18 mouse cellular contexts compared by ENCODE assay signal in genomic region chr1:38715621-38716020, GRCm38 (mm10). TPM values are rescaled to one million over a fixed set of nuclear protein-coding genes. Genes with fewer than 3 reads are reported as not detected.
A peak's percentile ranks its signal among the peaks of the same experiment; 100 is the strongest.
DNase-seq lines count a peak whose midpoint lies in the region; ATAC-seq and TF ChIP-seq lines count a peak whose summit lies in the region.
"Had no signal": no experiment of that assay in that cellular context is flagged by ENCODE, and none has a peak within 500 bp of the region (broad histone marks: within the 10 kb centered on the region; RNA-seq: fewer than 3 reads in every experiment).

No protein-coding gene starts in this region.

- WGBS in intestine, embryonic 15.5 days = 55% methylated on average over 4 of the region's 4 CpGs
- WGBS in intestine, postnatal 0 days = 63% methylated on average over 4 of the region's 4 CpGs

- no peak overlapping the region for H3K4me2 ChIP-seq in intestine, embryonic 15.5 days (replicated peaks)
- no peak overlapping the region for H3K4me2 ChIP-seq in intestine, postnatal 0 days (replicated peaks; ENCODE audit: low read depth)
- H3K4me2 ChIP-seq: forebrain, embryonic 15.5 days; heart, embryonic 11.5 days; hindbrain, embryonic 14.5 days had no signal

- no peak for ATAC-seq in intestine, embryonic 15.5 days
- no peak for ATAC-seq in intestine, postnatal 0 days
- ATAC-seq: CD4-positive, CD25-positive, alpha-beta regulatory T cell, adult 4 months; forebrain, embryonic 15.5 days had no signal

- H3K9ac ChIP-seq in intestine, embryonic 15.5 days = no peak overlapping the region
- no peak overlapping the region for H3K9ac ChIP-seq in intestine, postnatal 0 days (ENCODE audit: low read depth, low read length)
- H3K9ac ChIP-seq: forebrain, embryonic 15.5 days; hindbrain, embryonic 14.5 days had no signal

- peak overlapping the region; percentile 11; the same call in 1 of the 2 replicates for H3K27ac ChIP-seq in intestine, embryonic 15.5 days
- H3K27ac ChIP-seq in intestine, postnatal 0 days (ENCODE audit: low read depth, low read length) = no peak overlapping the region
- H3K27ac ChIP-seq: forebrain, embryonic 15.5 days; heart, adult 2 months; hindbrain, embryonic 10.5 days; hindbrain, embryonic 14.5 days had no signal

- H3K4me1 ChIP-seq in intestine, embryonic 15.5 days (replicated peaks) = no peaks in the 10 kb centered on the region; the same call in 1 of the 2 replicates
- H3K4me1 ChIP-seq in intestine, postnatal 0 days (replicated peaks; ENCODE audit: control insufficient read depth, insufficient read depth, low read length) = no peaks in the 10 kb centered on the region
- H3K4me1 ChIP-seq: forebrain, embryonic 15.5 days had no signal

- peak; percentile 28 for DNase-seq in right cerebral cortex, postnatal 14 days
- DNase-seq in right cerebral cortex, adult 18-20 months = no peak
- DNase-seq in brain, adult 2 months (ENCODE audit: low read depth, low spot score) = peak; percentile 4
- no peak for DNase-seq in gastrocnemius, postnatal 4 days (ENCODE audit: low spot score in 2 of 2)
- DNase-seq: adrenal gland, postnatal 14 days; B cell, adult 2 months; cerebellum, adult 2 months; cerebellum, postnatal 10 days; gastrocnemius, postnatal 36 days; heart, adult 2 months had no signal

- no peaks in the 10 kb centered on the region for H3K9me3 ChIP-seq in intestine, embryonic 15.5 days
- H3K9me3 ChIP-seq in intestine, postnatal 0 days (ENCODE audit: control insufficient read depth) = no peaks in the 10 kb centered on the region
- H3K9me3 ChIP-seq: forebrain, embryonic 15.5 days had no signal

- no peak overlapping the region for H3K4me3 ChIP-seq in intestine, embryonic 15.5 days (replicated peaks)
- no peak overlapping the region for H3K4me3 ChIP-seq in intestine, postnatal 0 days (ENCODE audit: low read depth, low read length)
- H3K4me3 ChIP-seq: forebrain, embryonic 15.5 days; heart, adult 2 months; hindbrain, embryonic 10.5 days had no signal

- no peaks in the 10 kb centered on the region for H3K27me3 ChIP-seq in intestine, embryonic 15.5 days (replicated peaks)
- H3K27me3 ChIP-seq in intestine, postnatal 0 days (replicated peaks; ENCODE audit: control insufficient read depth, insufficient read depth, low read length) = no peaks in the 10 kb centered on the region
- H3K27me3 ChIP-seq: forebrain, embryonic 15.5 days had no signal

- no peaks in the 10 kb centered on the region for H3K36me3 ChIP-seq in intestine, embryonic 15.5 days
- H3K36me3 ChIP-seq in intestine, postnatal 0 days (ENCODE audit: control insufficient read depth, insufficient read depth) = no peaks in the 10 kb centered on the region
- H3K36me3 ChIP-seq: forebrain, embryonic 15.5 days; G1E; hindbrain, embryonic 10.5 days had no signal

- no peak for TF ChIP-seq CTCF in intestine, postnatal 0 days (IDR thresholded peaks at IDR 0.05; ENCODE audit: low read depth)

RNA-seq across cellular contexts. Expression of gene Aff3, which starts 50.9 kb away (rescaled TPM):
- 8.5 and 9.3 TPM in 2 replicates for polyA plus RNA-seq in intestine, embryonic 15.5 days (2015; fragmentation: Nextera tagmentation; extraction: Ambion mirVana)
- 2.1 TPM in 2 replicates for polyA plus RNA-seq in intestine, postnatal 0 days (2015; fragmentation: Nextera tagmentation; extraction: Ambion mirVana)
- total RNA-seq in gastrocnemius, postnatal 4 days (2021) = 10 to 100 TPM; 11.4 to 14.2 TPM

Comparison
In these comparisons a context has a peak if more than half of its experiments do, and no peak if none do; other contexts are left out.
1. DNase-seq: peak in right cerebral cortex, postnatal 14 days (single experiment) and brain, adult 2 months (single experiment); none in right cerebral cortex, adult 18-20 months (single experiment) and gastrocnemius, postnatal 4 days (0 of 2).